Mouse (Mus musculus): ENCODE data around the gene Kifc5b. TPM values are rescaled to one million over a fixed set of nuclear protein-coding genes. Genes with fewer than 3 reads are reported as not detected.

Gene Kifc5b
- 4.3 and 5.5 TPM in 2 replicates for polyA plus RNA-seq (2015; fragmentation: Nextera tagmentation; extraction: Ambion mirVana)

DNA sequence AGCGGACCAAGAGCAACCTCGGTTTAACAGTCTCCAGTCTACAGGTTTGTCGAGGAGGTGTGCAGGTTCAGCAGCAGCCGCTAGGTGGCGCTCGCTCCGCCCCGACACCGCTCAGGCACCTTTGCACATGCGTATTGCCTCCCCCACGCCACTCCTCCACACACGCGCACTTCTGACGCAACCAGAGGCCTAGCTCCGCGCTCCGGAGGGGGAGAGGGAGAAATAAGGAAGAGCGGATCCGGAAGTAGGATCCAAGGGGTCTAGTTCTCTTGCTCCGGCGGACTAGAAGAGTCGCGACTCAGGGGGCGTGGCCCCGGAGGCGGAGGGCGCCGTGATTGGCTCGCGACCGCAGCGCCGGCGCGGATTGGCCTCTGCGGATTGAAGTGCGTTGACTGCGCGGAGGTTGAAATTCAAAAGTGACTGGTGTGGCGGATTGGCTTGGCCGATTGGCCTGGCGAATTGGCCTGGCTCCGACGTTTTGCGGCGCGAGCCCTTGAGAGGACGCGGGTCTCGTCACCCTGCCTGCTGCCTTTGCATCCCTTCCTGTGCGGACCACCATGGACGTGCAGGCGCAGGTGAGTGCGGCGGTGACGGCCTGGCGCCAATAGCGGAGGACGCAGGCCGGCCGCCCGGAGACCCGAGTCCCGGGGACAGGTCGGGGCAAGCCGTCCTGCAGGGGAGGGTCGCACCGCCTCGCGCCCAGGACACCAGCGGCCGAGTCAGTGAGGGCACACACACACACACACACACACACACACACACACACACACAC, at the start of gene Kifc5b:
Kifc5b (plus strand) TSS at position 381 of the 772 bp plus-strand sequence.
- Histone ChIP-seq H3K36me3 (no peaks in the 10 kb centered on the region), H3K27me3 (no peaks in the 10 kb centered on the region), H3K9me3 (no peaks in the 10 kb centered on the region), H3K9ac (replicated peaks) (peak within 1 kb of the TSS; percentile 56), H3K4me1 (peaks cover 16% of the 10 kb centered on the region), H3K27ac (replicated peaks) (peak within 1 kb of the TSS; percentile 36), H3K4me2 (replicated peaks) (peak within 1 kb of the TSS; percentile 82), H3K4me3 (peak within 1 kb of the TSS; percentile 71)
- under 1% methylated on average over 68 of the region's 72 CpGs for WGBS
- peak; percentile 99 for ATAC-seq (replicated peaks)

DNA sequence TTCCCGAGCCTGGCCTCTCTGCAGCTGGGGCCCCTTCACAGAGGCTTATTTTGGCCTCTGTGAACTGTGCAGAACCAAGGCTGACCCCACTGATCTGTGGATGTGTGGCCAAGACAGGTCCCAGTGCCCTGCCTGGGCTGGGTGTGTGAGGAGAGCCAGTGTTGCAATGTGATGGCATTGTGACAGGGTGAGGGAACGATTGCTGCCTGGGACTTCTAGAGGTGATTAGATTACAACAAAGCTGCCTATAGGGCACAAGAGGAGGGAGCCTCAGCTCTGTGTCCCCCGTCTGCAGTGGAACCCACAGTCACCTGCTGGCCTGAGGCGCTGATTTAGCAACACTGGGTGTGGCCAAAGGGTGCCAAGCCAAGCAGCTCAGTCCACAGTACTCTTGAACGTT, 48.1 kb upstream of the Kifc5b start:
- H3K4me1 ChIP-seq, result no peaks in the 10 kb centered on the region
- no peaks in the 10 kb centered on the region for H3K27me3 ChIP-seq
- H3K4me3 ChIP-seq, result no peak overlapping the region
- WGBS, result 32% methylated on average over 5 of the region's 5 CpGs
- H3K36me3 ChIP-seq, result no peaks in the 10 kb centered on the region
- no peak overlapping the region for H3K9ac ChIP-seq (replicated peaks)
- H3K27ac ChIP-seq (replicated peaks), result no peak overlapping the region
- H3K4me2 ChIP-seq (replicated peaks), result no peak overlapping the region
- H3K9me3 ChIP-seq, result no peaks in the 10 kb centered on the region
- no peak for ATAC-seq (replicated peaks)

DNA sequence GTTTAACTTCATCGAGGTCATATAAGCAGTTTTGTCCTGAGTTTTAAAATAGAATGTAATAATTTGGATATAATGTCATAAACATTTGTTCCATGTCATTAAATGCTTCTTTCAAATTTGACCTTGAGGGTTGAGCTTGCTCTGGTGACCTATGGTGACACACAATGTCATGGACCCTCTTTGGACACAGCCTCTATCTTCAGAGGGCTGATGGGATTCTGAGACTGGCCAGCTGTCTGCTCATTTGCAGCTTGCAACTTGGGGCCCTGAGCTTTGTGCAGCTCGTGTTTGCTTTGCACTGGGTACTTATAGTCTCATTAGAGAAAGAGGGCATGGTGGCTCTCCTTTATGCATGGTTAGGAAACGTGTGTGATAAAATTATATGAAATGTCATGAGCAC, 44.0 kb upstream of the Kifc5b start:
- Histone ChIP-seq H3K9ac (replicated peaks) (no peak overlapping the region), H3K4me3 (no peak overlapping the region), H3K36me3 (no peaks in the 10 kb centered on the region), H3K4me1 (no peaks in the 10 kb centered on the region), H3K9me3 (no peaks in the 10 kb centered on the region), H3K27me3 (no peaks in the 10 kb centered on the region), H3K27ac (replicated peaks) (no peak overlapping the region), H3K4me2 (replicated peaks) (no peak overlapping the region)
- WGBS, result 72% methylated on average over 3 of the region's 3 CpGs
- no peak for ATAC-seq (replicated peaks)

- no peak overlapping the region for H3K27ac ChIP-seq (replicated peaks)
- H3K4me3 ChIP-seq, result no peak overlapping the region
- H3K36me3 ChIP-seq, result no peaks in the 10 kb centered on the region
- no peaks in the 10 kb centered on the region for H3K27me3 ChIP-seq
- no peaks in the 10 kb centered on the region for H3K9me3 ChIP-seq
- H3K9ac ChIP-seq (replicated peaks), result no peak overlapping the region
- H3K4me1 ChIP-seq, result no peaks in the 10 kb centered on the region
- WGBS, result 82% methylated on average over 8 of the region's 8 CpGs
- no peak overlapping the region for H3K4me2 ChIP-seq (replicated peaks)
- no peak for ATAC-seq (replicated peaks)
These were observed 43.4 kb upstream of the Kifc5b start for GRCm38 (mm10) chr17:26873502-26873901.

- Histone ChIP-seq H3K36me3 (no peaks in the 10 kb centered on the region), H3K4me2 (replicated peaks) (no peak overlapping the region), H3K9ac (replicated peaks) (no peak overlapping the region), H3K27ac (replicated peaks) (no peak overlapping the region), H3K4me3 (no peak overlapping the region), H3K9me3 (no peaks in the 10 kb centered on the region), H3K27me3 (no peaks in the 10 kb centered on the region), H3K4me1 (no peaks in the 10 kb centered on the region)
- ATAC-seq (replicated peaks), result no peak
- WGBS, result 59% methylated on average over 11 of the region's 11 CpGs
These were observed 42.3 kb upstream of the Kifc5b start for GRCm38 (mm10) chr17:26874542-26874941.

DNA sequence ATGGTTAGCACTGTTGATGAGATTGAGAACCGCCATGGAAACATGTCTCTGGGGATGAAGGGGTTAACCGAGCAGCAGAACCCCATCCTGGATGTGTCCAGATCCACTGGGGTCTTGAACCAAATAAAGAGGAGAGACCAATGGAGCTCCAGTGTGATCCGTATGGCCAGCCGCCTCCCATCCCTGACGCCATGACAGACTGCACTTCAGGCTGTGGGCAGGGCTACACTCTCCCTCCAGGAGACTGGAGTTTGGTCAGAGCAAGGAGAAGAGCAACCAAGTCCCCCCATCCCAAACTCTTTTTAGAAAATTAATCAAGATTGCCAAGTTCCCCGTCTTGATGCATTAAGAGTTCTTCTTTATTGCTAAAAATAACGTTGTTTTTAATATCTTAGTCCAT, 39.0 kb upstream of the Kifc5b start:
- no peak overlapping the region for H3K4me3 ChIP-seq
- H3K36me3 ChIP-seq, result no peaks in the 10 kb centered on the region
- H3K9ac ChIP-seq (replicated peaks), result no peak overlapping the region
- H3K27me3 ChIP-seq, result no peaks in the 10 kb centered on the region
- ATAC-seq (replicated peaks), result no peak
- H3K27ac ChIP-seq (replicated peaks), result no peak overlapping the region
- 82% methylated on average over 7 of the region's 7 CpGs for WGBS
- H3K9me3 ChIP-seq, result no peaks in the 10 kb centered on the region
- no peak overlapping the region for H3K4me2 ChIP-seq (replicated peaks)
- no peaks in the 10 kb centered on the region for H3K4me1 ChIP-seq

- Histone ChIP-seq H3K27me3 (no peaks in the 10 kb centered on the region), H3K4me3 (no peak overlapping the region), H3K4me1 (no peaks in the 10 kb centered on the region), H3K4me2 (replicated peaks) (no peak overlapping the region), H3K9ac (replicated peaks) (no peak overlapping the region), H3K9me3 (no peaks in the 10 kb centered on the region), H3K27ac (replicated peaks) (no peak overlapping the region), H3K36me3 (no peaks in the 10 kb centered on the region)
- no peak for ATAC-seq (replicated peaks)
- WGBS, result 88% methylated on average over 6 of the region's 6 CpGs
These were observed 37.7 kb upstream of the Kifc5b start for GRCm38 (mm10) chr17:26879235-26879634.

GRCm38 (mm10) chr17:26882706-26883105, 34.2 kb upstream of the Kifc5b start:
- Histone ChIP-seq H3K4me3 (no peak overlapping the region), H3K27ac (replicated peaks) (no peak overlapping the region), H3K9ac (replicated peaks) (no peak overlapping the region), H3K4me1 (peaks cover 21% of the 10 kb centered on the region), H3K36me3 (no peaks in the 10 kb centered on the region), H3K9me3 (no peaks in the 10 kb centered on the region), H3K27me3 (0 out of 2 replicates have a peak, but pooled peaks cover 8% of the 10 kb centered on the region), H3K4me2 (replicated peaks) (no peak overlapping the region)
- 67% methylated on average over 1 of the region's 1 CpGs for WGBS
- no peak for ATAC-seq (replicated peaks)

DNA sequence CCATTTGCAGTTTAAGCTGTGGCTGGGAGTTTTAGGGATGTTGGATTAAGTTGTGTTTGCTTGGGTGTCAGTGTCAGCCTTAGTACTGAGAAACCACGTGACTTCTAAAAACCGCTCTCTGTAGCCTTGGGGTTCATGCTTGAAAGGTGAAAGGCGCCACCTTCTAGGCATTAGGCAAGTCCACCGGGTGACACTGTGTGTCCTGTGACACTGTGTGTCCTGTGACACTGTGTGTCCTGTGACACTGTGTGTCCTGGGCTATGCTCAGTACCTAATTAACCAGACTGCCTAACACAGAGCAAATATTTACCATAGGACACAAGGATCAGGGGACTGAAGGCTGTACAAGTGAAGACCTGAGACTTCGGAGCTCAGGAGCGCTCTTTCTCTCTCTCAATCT, 33.3 kb upstream of the Kifc5b start:
- Histone ChIP-seq H3K9ac (replicated peaks) (no peak overlapping the region), H3K4me2 (replicated peaks) (no peak overlapping the region), H3K27me3 (0 out of 2 replicates have a peak, but pooled peaks cover 8% of the 10 kb centered on the region), H3K4me3 (no peak overlapping the region), H3K4me1 (peaks cover 21% of the 10 kb centered on the region), H3K9me3 (no peaks in the 10 kb centered on the region), H3K27ac (replicated peaks) (no peak overlapping the region), H3K36me3 (no peaks in the 10 kb centered on the region)
- 82% methylated on average over 6 of the region's 6 CpGs for WGBS
- ATAC-seq (replicated peaks), result no peak

DNA sequence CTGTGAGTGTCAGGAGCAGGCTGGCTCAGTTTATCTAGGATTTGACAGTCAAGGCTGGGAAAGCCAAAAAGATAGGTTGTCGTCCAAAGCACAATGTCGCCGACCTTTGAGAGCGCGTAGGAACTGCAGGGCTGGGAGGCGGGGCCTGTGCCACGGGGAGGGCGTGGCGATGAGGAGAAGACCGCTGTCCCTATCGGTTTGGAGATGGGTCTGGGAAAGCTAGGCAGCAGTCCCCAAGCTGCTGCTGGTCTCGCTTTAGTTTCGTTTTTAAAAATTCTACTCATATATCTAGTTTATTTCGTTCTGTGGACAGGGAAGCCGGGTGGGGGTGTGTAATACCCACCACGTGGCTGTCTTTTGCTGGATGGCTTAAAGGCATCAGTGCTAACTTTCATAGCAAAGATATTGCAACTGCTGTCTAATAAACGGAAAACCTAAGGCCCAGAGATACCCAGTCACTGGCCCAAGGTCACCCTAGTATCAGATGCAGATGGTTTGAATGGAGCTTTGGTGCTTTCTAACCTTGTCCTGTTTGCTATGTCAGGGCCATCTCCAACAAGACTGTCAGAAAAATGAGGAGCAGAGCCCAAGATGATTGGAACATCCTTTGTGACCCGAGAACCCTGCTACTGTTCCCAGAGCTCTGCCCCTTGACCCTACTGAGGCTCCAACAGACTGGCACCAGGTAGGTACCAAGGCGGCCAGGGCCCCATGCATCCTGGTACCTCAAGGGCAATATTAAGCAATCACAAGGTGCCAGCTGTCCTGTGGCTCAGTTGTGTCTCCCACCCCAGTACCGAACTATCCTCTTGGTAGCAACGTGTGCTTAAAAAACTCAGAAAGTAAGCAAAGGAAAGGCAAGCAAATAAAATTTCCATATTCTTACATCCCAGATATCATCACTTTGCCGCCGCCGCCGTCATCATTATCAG, 31.6 kb upstream of the Kifc5b start:
- ATAC-seq (replicated peaks), result peak; percentile 52; the same call in 1 of the 2 replicates
- Histone ChIP-seq H3K4me1 (peaks cover 21% of the 10 kb centered on the region), H3K36me3 (no peaks in the 10 kb centered on the region), H3K9me3 (no peaks in the 10 kb centered on the region), H3K4me3 (peak overlapping the region; percentile 50), H3K9ac (replicated peaks) (peak overlapping the region; percentile 26), H3K4me2 (replicated peaks) (peak overlapping the region; percentile 74), H3K27ac (replicated peaks) (no peak overlapping the region), H3K27me3 (0 out of 2 replicates have a peak, but pooled peaks cover 8% of the 10 kb centered on the region)
- 22% methylated on average over 25 of the region's 25 CpGs for WGBS

- 0 out of 2 replicates have a peak, but pooled peaks cover 8% of the 10 kb centered on the region for H3K27me3 ChIP-seq
- H3K9me3 ChIP-seq, result no peaks in the 10 kb centered on the region
- peak overlapping the region; percentile 26; the same call in 1 of the 2 replicates for H3K9ac ChIP-seq (replicated peaks)
- no peak overlapping the region for H3K27ac ChIP-seq (replicated peaks)
- H3K4me1 ChIP-seq, result peaks cover 21% of the 10 kb centered on the region
- peak overlapping the region; percentile 50 for H3K4me3 ChIP-seq
- WGBS, result 7% methylated on average over 30 of the region's 30 CpGs
- no peaks in the 10 kb centered on the region for H3K36me3 ChIP-seq
- ATAC-seq (replicated peaks), result peak; percentile 93
- H3K4me2 ChIP-seq (replicated peaks), result peak overlapping the region; percentile 74
These were observed 30.7 kb upstream of the Kifc5b start for GRCm38 (mm10) chr17:26886047-26886749.
